ENCODE assay signal across 31 mouse cellular contexts in the genomic region with DNA sequence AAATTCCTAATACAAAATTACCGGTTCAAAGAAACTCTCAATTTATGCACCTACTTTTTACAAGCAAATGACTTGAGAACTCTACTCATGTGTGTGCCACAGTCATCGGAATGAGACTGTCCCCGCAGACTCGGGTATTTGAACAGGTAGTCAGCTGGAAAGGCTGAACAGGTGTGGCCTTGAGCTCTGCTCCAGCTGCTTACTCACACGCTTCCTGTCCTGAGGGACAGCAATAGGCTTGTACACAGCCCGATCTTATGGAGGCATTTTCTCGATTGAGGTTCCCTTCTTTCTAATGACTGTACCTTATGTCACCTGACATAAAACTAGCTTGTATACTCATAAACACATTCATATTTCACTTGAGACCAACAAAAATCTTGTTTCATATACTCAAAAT. TPM values are rescaled to one million over a fixed set of nuclear protein-coding genes. Genes with fewer than 3 reads are reported as not detected.
DNase-seq lines count a peak whose midpoint lies in the region; ATAC-seq and TF ChIP-seq lines count a peak whose summit lies in the region.
"Had no signal": no experiment of that assay in that cellular context is flagged by ENCODE, and none has a peak within 500 bp of the region (broad histone marks: within the 10 kb centered on the region; RNA-seq: fewer than 3 reads in every experiment).

No protein-coding gene starts in this region.

- peak; percentile 84 for DNase-seq in liver, adult 2 months (ENCODE audit: extremely low read depth, low read depth, low spot score)
- DNase-seq in liver, embryonic 11.5 days (ENCODE audit: low spot score), result no peak
- DNase-seq in R1 (ENCODE audit: low read depth, low spot score), result peak; percentile 15
- peak; percentile 26 for DNase-seq in stomach, postnatal 0 days (ENCODE audit: low spot score)
- DNase-seq in gastrocnemius, adult 2 months, result no peak
- DNase-seq in adrenal gland, adult 2 months, result no peak
- no peak for DNase-seq in kidney, postnatal 14 days
- DNase-seq: adrenal gland, postnatal 10 days; adrenal gland, postnatal 36 days; cerebellum, adult 11 months; cerebellum, adult 2 months; cerebellum, postnatal 10 days; cerebellum, postnatal 36 days; embryo, embryonic 11 days; gastrocnemius, postnatal 10 days; gastrocnemius, postnatal 36 days; heart, adult 2 months; heart, postnatal 14 days; heart, postnatal 4 days had no signal

- no peak for TF ChIP-seq POLR2A in liver, adult 2 months (IDR thresholded peaks at IDR 0.05; ENCODE audit: extremely low read depth, insufficient read depth, low read length)

- H3K4me2 ChIP-seq in liver, embryonic 11.5 days, result no peak overlapping the region
- no peak overlapping the region for H3K4me2 ChIP-seq in intestine, postnatal 0 days (replicated peaks; ENCODE audit: low read depth)
- no peak overlapping the region for H3K4me2 ChIP-seq in stomach, postnatal 0 days (replicated peaks; ENCODE audit: low read depth)
- H3K4me2 ChIP-seq: embryonic facial prominence, embryonic 13.5 days; forebrain, embryonic 12.5 days; forebrain, embryonic 15.5 days; heart, embryonic 13.5 days; hindbrain, embryonic 14.5 days had no signal

- no peaks in the 10 kb centered on the region for H3K27me3 ChIP-seq in liver, adult 2 months (ENCODE audit: control insufficient read depth, insufficient read depth, low read length)
- no peaks in the 10 kb centered on the region for H3K27me3 ChIP-seq in liver, embryonic 11.5 days (replicated peaks; ENCODE audit: control insufficient read depth, insufficient read depth, low read length)
- no peaks in the 10 kb centered on the region for H3K27me3 ChIP-seq in intestine, postnatal 0 days (replicated peaks; ENCODE audit: control insufficient read depth, insufficient read depth, low read length)
- H3K27me3 ChIP-seq in stomach, postnatal 0 days (ENCODE audit: control insufficient read depth, insufficient read depth, low read length), result no peaks in the 10 kb centered on the region
- H3K27me3 ChIP-seq: embryonic facial prominence, embryonic 13.5 days; forebrain, embryonic 12.5 days; forebrain, embryonic 15.5 days; heart, embryonic 13.5 days had no signal

- TF ChIP-seq CTCF in liver, adult 2 months (IDR thresholded peaks at IDR 0.05; ENCODE audit: low read depth, low read length), result no peak
- TF ChIP-seq CTCF in intestine, postnatal 0 days (IDR thresholded peaks at IDR 0.05; ENCODE audit: low read depth), result no peak
- no peak for TF ChIP-seq CTCF in stomach, postnatal 0 days (IDR thresholded peaks at IDR 0.05; ENCODE audit: low read depth)
- TF ChIP-seq CTCF in gastrocnemius, adult 2 months (IDR thresholded peaks at IDR 0.05), result no peak

- no peaks in the 10 kb centered on the region for H3K9me3 ChIP-seq in liver, embryonic 11.5 days (ENCODE audit: control insufficient read depth, low read length)
- no peaks in the 10 kb centered on the region for H3K9me3 ChIP-seq in intestine, postnatal 0 days (ENCODE audit: control insufficient read depth)
- no peaks in the 10 kb centered on the region for H3K9me3 ChIP-seq in stomach, postnatal 0 days (ENCODE audit: control insufficient read depth, low read length)
- H3K9me3 ChIP-seq: embryonic facial prominence, embryonic 10.5 days; embryonic facial prominence, embryonic 13.5 days; forebrain, embryonic 12.5 days; heart, embryonic 10.5 days; heart, embryonic 13.5 days had no signal

- H3K4me3 ChIP-seq in liver, adult 2 months (ENCODE audit: insufficient read depth, low read depth, low read length), result no peak overlapping the region
- H3K4me3 ChIP-seq in liver, embryonic 11.5 days (ENCODE audit: low read depth, low read length), result no peak overlapping the region
- H3K4me3 ChIP-seq in intestine, postnatal 0 days (ENCODE audit: low read depth, low read length), result no peak overlapping the region
- no peak overlapping the region for H3K4me3 ChIP-seq in stomach, postnatal 0 days (ENCODE audit: low read depth, low read length)
- no peak overlapping the region for H3K4me3 ChIP-seq in gastrocnemius, adult 2 months
- H3K4me3 ChIP-seq: embryonic facial prominence, embryonic 10.5 days; embryonic facial prominence, embryonic 13.5 days; erythroblast, embryonic 14.5 days; forebrain, embryonic 12.5 days; forebrain, embryonic 15.5 days; heart, adult 2 months; heart, embryonic 10.5 days; heart, embryonic 13.5 days had no signal

- H3K27ac ChIP-seq in liver, adult 2 months (replicated peaks; ENCODE audit: insufficient read depth, low read depth, low read length), result no peak overlapping the region
- no peak overlapping the region for H3K27ac ChIP-seq in liver, embryonic 11.5 days (ENCODE audit: low read depth, low read length)
- H3K27ac ChIP-seq in intestine, postnatal 0 days (ENCODE audit: low read depth, low read length), result no peak overlapping the region
- no peak overlapping the region for H3K27ac ChIP-seq in stomach, postnatal 0 days (replicated peaks)
- no peak overlapping the region for H3K27ac ChIP-seq in gastrocnemius, adult 2 months
- H3K27ac ChIP-seq: embryonic facial prominence, embryonic 10.5 days; embryonic facial prominence, embryonic 13.5 days; forebrain, embryonic 12.5 days; forebrain, embryonic 15.5 days; heart, adult 2 months; heart, embryonic 10.5 days; heart, embryonic 13.5 days; hindbrain, embryonic 14.5 days; hindbrain, postnatal 0 days had no signal

- no peak for ATAC-seq in liver, embryonic 11.5 days (replicated peaks; ENCODE audit: low FRiP score)
- ATAC-seq in intestine, postnatal 0 days, result 0 out of 2 replicates have a peak, but pooled peaks have one; percentile 47
- ATAC-seq in stomach, postnatal 0 days (ENCODE audit: low FRiP score, low TSS enrichment), result no peak
- ATAC-seq: activated CD4-positive, CD25-positive, alpha-beta regulatory T cell, adult 4 months; CD4-positive, CD25-positive, alpha-beta regulatory T cell, adult 4 months; forebrain, embryonic 15.5 days; hindbrain, postnatal 0 days had no signal

- H3K9ac ChIP-seq in liver, adult 2 months (ENCODE audit: low read depth, low read length), result no peak overlapping the region
- no peak overlapping the region for H3K9ac ChIP-seq in liver, embryonic 11.5 days (ENCODE audit: low read depth, low read length)
- no peak overlapping the region for H3K9ac ChIP-seq in intestine, postnatal 0 days (ENCODE audit: low read depth, low read length)
- no peak overlapping the region for H3K9ac ChIP-seq in stomach, postnatal 0 days (ENCODE audit: low read length)
- H3K9ac ChIP-seq: embryonic facial prominence, embryonic 13.5 days; forebrain, embryonic 12.5 days; forebrain, embryonic 15.5 days; heart, embryonic 13.5 days; hindbrain, embryonic 14.5 days had no signal

- intact Hi-C loops in gastrocnemius, adult 2 months (cut with DNase I), result no loop called here

- TF ChIP-seq EP300 in stomach, postnatal 0 days (optimal IDR thresholded peaks at IDR 0.05), result no peak

- H3K36me3 ChIP-seq in liver, adult 2 months (ENCODE audit: control insufficient read depth, insufficient read depth, low read length), result peaks cover 10% of the 10 kb centered on the region
- peaks cover 5% of the 10 kb centered on the region; the same call in 1 of the 2 replicates for H3K36me3 ChIP-seq in liver, embryonic 11.5 days (ENCODE audit: control insufficient read depth, insufficient read depth, low read length)
- H3K36me3 ChIP-seq in intestine, postnatal 0 days (ENCODE audit: control insufficient read depth, insufficient read depth), result no peaks in the 10 kb centered on the region
- H3K36me3 ChIP-seq in stomach, postnatal 0 days (ENCODE audit: control insufficient read depth, insufficient read depth, low read length), result no peaks in the 10 kb centered on the region
- H3K36me3 ChIP-seq: forebrain, embryonic 15.5 days had no signal

- peaks cover 17% of the 10 kb centered on the region for H3K79me2 ChIP-seq in liver, adult 2 months (ENCODE audit: control insufficient read depth, insufficient read depth, low read length)

- WGBS in liver, adult 2 months, result 37% methylated on average over 7 of the region's 7 CpGs
- 88% methylated on average over 7 of the region's 7 CpGs for WGBS in liver, embryonic 11.5 days
- WGBS in intestine, postnatal 0 days, result 45% methylated on average over 7 of the region's 7 CpGs
- 67% methylated on average over 7 of the region's 7 CpGs for WGBS in stomach, postnatal 0 days

- H3K4me1 ChIP-seq in liver, adult 2 months (ENCODE audit: control insufficient read depth, insufficient read depth, low read length), result peaks cover 3% of the 10 kb centered on the region
- peaks cover 2% of the 10 kb centered on the region for H3K4me1 ChIP-seq in liver, embryonic 11.5 days (replicated peaks; ENCODE audit: control insufficient read depth, insufficient read depth, low read length)
- no peaks in the 10 kb centered on the region for H3K4me1 ChIP-seq in intestine, postnatal 0 days (replicated peaks; ENCODE audit: control insufficient read depth, insufficient read depth, low read length)
- no peaks in the 10 kb centered on the region for H3K4me1 ChIP-seq in stomach, postnatal 0 days (replicated peaks; ENCODE audit: control insufficient read depth, insufficient read depth)
- H3K4me1 ChIP-seq: embryonic facial prominence, embryonic 10.5 days; embryonic facial prominence, embryonic 13.5 days; forebrain, embryonic 12.5 days; forebrain, embryonic 15.5 days had no signal

RNA-seq across cellular contexts. Expression of gene Rev1, which starts 19.8 kb away (rescaled TPM):
- total RNA-seq in liver, adult 2 months (2014; rRNA removed), result 18.3 and 20.1 TPM in 2 replicates
- 4.1 and 6.9 TPM in 2 replicates for polyA plus RNA-seq in liver, adult 2 months (2012; rRNA removed)
- 31.2 and 32.2 TPM in 2 replicates for polyA plus RNA-seq in liver, embryonic 11.5 days (2014; fragmentation: Nextera tagmentation; extraction: Ambion mirVana)
- 9.5 and 10.1 TPM in 2 replicates for polyA plus RNA-seq in intestine, postnatal 0 days (2015; fragmentation: Nextera tagmentation; extraction: Ambion mirVana)
- polyA plus RNA-seq in stomach, postnatal 0 days (2015; fragmentation: Nextera tagmentation; extraction: Ambion mirVana), result 8.4 and 8.5 TPM in 2 replicates
- total RNA-seq in gastrocnemius, adult 2 months (2021), result 10 to 100 TPM; 18.3 to 18.8 TPM
- 10 to 100 TPM; 18.5 to 20.0 TPM for total RNA-seq in adrenal gland, adult 2 months (2021)
- 6.6 and 6.7 TPM in 2 replicates for polyA plus RNA-seq in adrenal gland, adult 2 months (2012; rRNA removed)

Comparison
In these comparisons a context has a peak if more than half of its experiments do, and no peak if none do; other contexts are left out.
1. DNase-seq: peak in liver, adult 2 months (single experiment), R1 (single experiment) and stomach, postnatal 0 days (single experiment); none in liver, embryonic 11.5 days (single experiment), gastrocnemius, adult 2 months (single experiment), adrenal gland, adult 2 months (single experiment) and kidney, postnatal 14 days (single experiment).